Mouse (Mus musculus) hindbrain, embryonic 13.5 days (tissue): ENCODE measurements around the gene Nkx3-2. TPM values are rescaled to one million over a fixed set of nuclear protein-coding genes. Genes with fewer than 3 reads are reported as not detected.
A peak's percentile ranks its signal among the peaks of the same experiment; 100 is the strongest.

Source experiments
- ATAC-seq: fragments of 200-750 bp; cut with Nextera tagmentation; 2 replicates; pipeline ENCODE4 v1.8.0; 2017; ENCODE audit warnings: moderate TSS enrichment; ENCODE audit not compliant: low FRiP score
- H3K27ac ChIP-seq: fragments of 300-500 bp; sonication (generic); 2 replicates; pipeline ENCODE4 v1.5.1; 2015; ENCODE audit warnings: inconsistent platforms, mild to moderate bottlenecking, moderate library complexity
- H3K27me3 ChIP-seq: fragments of 300-500 bp; sonication (generic); 2 replicates; pipeline ENCODE4 v1.6.1; 2015; ENCODE audit warnings: mild to moderate bottlenecking, inconsistent platforms
- H3K36me3 ChIP-seq: fragments of 300-500 bp; sonication (generic); 2 replicates; pipeline ENCODE4 v1.6.1; 2015; ENCODE audit warnings: mild to moderate bottlenecking, inconsistent platforms
- H3K4me1 ChIP-seq: fragments of 300-500 bp; sonication (generic); replicated peaks from 2 replicates; pipeline ENCODE4 v1.6.1; 2015; ENCODE audit warnings: inconsistent platforms
- H3K4me2 ChIP-seq: fragments of 300-500 bp; sonication (generic); 2 replicates; pipeline ENCODE4 v1.6.1; 2015; ENCODE audit warnings: inconsistent platforms, mild to moderate bottlenecking, moderate library complexity
- H3K4me3 ChIP-seq: fragments of 300-500 bp; sonication (generic); 2 replicates; pipeline ENCODE4 v1.5.1; 2015; ENCODE audit warnings: mild to moderate bottlenecking, inconsistent platforms
- H3K9ac ChIP-seq: fragments of 300-500 bp; sonication (generic); 2 replicates; pipeline ENCODE4 v1.6.1; 2015; ENCODE audit warnings: mild to moderate bottlenecking, inconsistent platforms
- H3K9me3 ChIP-seq: fragments of 300-500 bp; sonication (generic); 2 replicates; pipeline ENCODE4 v1.6.1; 2016; ENCODE audit warnings: inconsistent platforms
- WGBS: fragments of 180-500 bp; shearing (Covaris S2); methylation state at CpG from one replicate; pipeline ENCODE4 v1.1.7; 2015; 5-methylcytosine and 5-hydroxymethylcytosine counted together
- polyA plus RNA-seq: library from polyadenylated mRNA; unstranded; fragments of >200 nt; fragmentation: Nextera tagmentation; extraction: Ambion mirVana; gene quantifications from 2 replicates; pipeline ENCODE4 v1.2.1, GENCODE M21; 2015

Gene Nkx3-2
- polyA plus RNA-seq, 1 experiment from 2014 or later = not detected

- H3K9me3 ChIP-seq = no peaks in the 10 kb centered on the region
- ATAC-seq = no peak
- H3K27ac ChIP-seq = no peak overlapping the region
- no peak overlapping the region for H3K9ac ChIP-seq
- H3K27me3 ChIP-seq = 0 out of 2 replicates have a peak, but pooled peaks cover 7% of the 10 kb centered on the region
- no peaks in the 10 kb centered on the region for H3K4me1 ChIP-seq
- WGBS = 76% methylated on average over 6 of the region's 6 CpGs
- no peak overlapping the region for H3K4me3 ChIP-seq
- no peak overlapping the region for H3K4me2 ChIP-seq
- H3K36me3 ChIP-seq = no peaks in the 10 kb centered on the region
Measured at GRCm38 (mm10) chr5:41775728-41776127, 11.4 kb upstream of the Nkx3-2 start.

- no peak overlapping the region for H3K9ac ChIP-seq
- H3K9me3 ChIP-seq = no peaks in the 10 kb centered on the region
- peaks cover 9% of the 10 kb centered on the region; the same call in 1 of the 2 replicates for H3K27me3 ChIP-seq
- no peaks in the 10 kb centered on the region for H3K4me1 ChIP-seq
- no peaks in the 10 kb centered on the region for H3K36me3 ChIP-seq
- H3K27ac ChIP-seq = no peak overlapping the region
- no peak for ATAC-seq
- no peak overlapping the region for H3K4me2 ChIP-seq
- WGBS = 84% methylated on average over 3 of the region's 3 CpGs
- H3K4me3 ChIP-seq = no peak overlapping the region
Measured at GRCm38 (mm10) chr5:41775273-41775672, 11.0 kb upstream of the Nkx3-2 start.

- Histone ChIP-seq H3K4me3 (peak overlapping the region; percentile 17; the same call in 1 of the 2 replicates), H3K27ac (no peak overlapping the region), H3K9me3 (no peaks in the 10 kb centered on the region), H3K4me2 (peak overlapping the region; percentile 44), H3K4me1 (peaks cover 26% of the 10 kb centered on the region), H3K36me3 (no peaks in the 10 kb centered on the region), H3K9ac (no peak overlapping the region), H3K27me3 (peaks cover 70% of the 10 kb centered on the region)
- peak; percentile 74 for ATAC-seq
- 5% methylated on average over 21 of the region's 21 CpGs for WGBS
Measured at GRCm38 (mm10) chr5:41768382-41769040, 4.2 kb upstream of the Nkx3-2 start.

- H3K4me3 ChIP-seq = peak overlapping the region; percentile 17
- peak overlapping the region; percentile 44 for H3K4me2 ChIP-seq
- H3K27ac ChIP-seq = no peak overlapping the region
- no peak for ATAC-seq
- H3K36me3 ChIP-seq = no peaks in the 10 kb centered on the region
- peaks cover 31% of the 10 kb centered on the region for H3K4me1 ChIP-seq
- no peaks in the 10 kb centered on the region for H3K9me3 ChIP-seq
- no peak overlapping the region for H3K9ac ChIP-seq
- peaks cover 80% of the 10 kb centered on the region for H3K27me3 ChIP-seq
- 2% methylated on average over 33 of the region's 33 CpGs for WGBS
Measured at GRCm38 (mm10) chr5:41767296-41768200, 3.2 kb upstream of the Nkx3-2 start.

- no peak for ATAC-seq
- Histone ChIP-seq H3K9ac (no peak overlapping the region), H3K27ac (no peak overlapping the region), H3K4me1 (peaks cover 36% of the 10 kb centered on the region), H3K36me3 (no peaks in the 10 kb centered on the region), H3K9me3 (no peaks in the 10 kb centered on the region), H3K4me2 (no peak overlapping the region), H3K4me3 (no peak overlapping the region), H3K27me3 (peaks cover 87% of the 10 kb centered on the region)
- 2% methylated on average over 27 of the region's 27 CpGs for WGBS
Measured at GRCm38 (mm10) chr5:41766406-41767010, 2.2 kb upstream of the Nkx3-2 start.

- WGBS = 2% methylated on average over 14 of the region's 14 CpGs
- H3K9ac ChIP-seq = no peak overlapping the region
Measured at GRCm38 (mm10) chr5:41765626-41766405, 1.5 kb upstream of the Nkx3-2 start.

GRCm38 (mm10) chr5:41762947-41763730 is 1.2 kb downstream of the Nkx3-2 start:
- Histone ChIP-seq H3K4me2 (peak overlapping the region; percentile 56), H3K4me1 (peaks cover 43% of the 10 kb centered on the region), H3K9me3 (no peaks in the 10 kb centered on the region), H3K27ac (no peak overlapping the region), H3K36me3 (no peaks in the 10 kb centered on the region), H3K27me3 (peaks cover 94% of the 10 kb centered on the region), H3K9ac (peak overlapping the region; percentile 5; the same call in 1 of the 2 replicates), H3K4me3 (peak overlapping the region; percentile 35)
- peak; percentile 30; the same call in 1 of the 2 replicates for ATAC-seq
- under 1% methylated on average over 39 of the region's 41 CpGs for WGBS

More at GRCm38 (mm10) chr5:41765626-41766405, 1.5 kb upstream of the Nkx3-2 start:
- peaks cover 43% of the 10 kb centered on the region for H3K4me1 ChIP-seq
- no peaks in the 10 kb centered on the region for H3K36me3 ChIP-seq
- ATAC-seq = no peak
- H3K27me3 ChIP-seq = peaks cover 90% of the 10 kb centered on the region
- no peaks in the 10 kb centered on the region for H3K9me3 ChIP-seq
- H3K4me3 ChIP-seq = no peak overlapping the region
- H3K4me2 ChIP-seq = no peak overlapping the region
- H3K27ac ChIP-seq = no peak overlapping the region

- Histone ChIP-seq H3K4me1 (peaks cover 37% of the 10 kb centered on the region), H3K4me3 (peak overlapping the region; percentile 35)
- WGBS = 2% methylated on average over 27 of the region's 27 CpGs
Measured at GRCm38 (mm10) chr5:41762141-41762946, 2.0 kb downstream of the Nkx3-2 start.

GRCm38 (mm10) chr5:41761509-41762140 is 2.7 kb downstream of the Nkx3-2 start:
- ATAC-seq = peak; percentile 33; the same call in 1 of the 2 replicates
- H3K27ac ChIP-seq = no peak overlapping the region
- peak overlapping the region; percentile 12 for H3K4me3 ChIP-seq
- peaks cover 30% of the 10 kb centered on the region for H3K4me1 ChIP-seq
- no peaks in the 10 kb centered on the region for H3K9me3 ChIP-seq
- no peak overlapping the region for H3K9ac ChIP-seq
- H3K27me3 ChIP-seq = peaks cover 95% of the 10 kb centered on the region
- H3K4me2 ChIP-seq = peak overlapping the region; percentile 21; the same call in 1 of the 2 replicates
- WGBS = under 1% methylated on average over 56 of the region's 56 CpGs
- no peaks in the 10 kb centered on the region for H3K36me3 ChIP-seq

More at GRCm38 (mm10) chr5:41762141-41762946, 2.0 kb downstream of the Nkx3-2 start:
- H3K27me3 ChIP-seq = peaks cover 95% of the 10 kb centered on the region
- H3K9ac ChIP-seq = no peak overlapping the region
- H3K36me3 ChIP-seq = no peaks in the 10 kb centered on the region
- H3K4me2 ChIP-seq = peak overlapping the region; percentile 21; the same call in 1 of the 2 replicates
- no peak overlapping the region for H3K27ac ChIP-seq
- no peaks in the 10 kb centered on the region for H3K9me3 ChIP-seq
- no peak for ATAC-seq
